Mouse (Mus musculus) kidney, embryonic 14.5 days (tissue): ENCODE results near the gene Gm11568. TPM values are rescaled to one million over a fixed set of nuclear protein-coding genes. Genes with fewer than 3 reads are reported as not detected.
"Not testable (repeated sequence)": the region's sequence is repeated elsewhere in the genome, so short reads cannot be mapped to it uniquely, and the experiment has no call there.

Source experiments
- ATAC-seq: fragments of 200-750 bp; cut with Nextera tagmentation; 2 replicates; pipeline ENCODE4 v1.8.0; 2017; ENCODE audit warnings: moderate number of reproducible peaks, mild to moderate bottlenecking, moderate TSS enrichment, moderate library complexity; ENCODE audit not compliant: low FRiP score, low TSS enrichment
- H3K27ac ChIP-seq: fragments of 300-500 bp; sonication (generic); 2 replicates; pipeline ENCODE4 v1.5.1; 2014; ENCODE audit warnings: low read depth, mild to moderate bottlenecking, low read length, moderate library complexity, mixed read lengths
- H3K27me3 ChIP-seq: fragments of 300-500 bp; sonication (generic); 2 replicates; pipeline ENCODE4 v1.6.1; 2014; ENCODE audit warnings: mild to moderate bottlenecking, low read length; ENCODE audit not compliant: control insufficient read depth, insufficient read depth
- H3K36me3 ChIP-seq: fragments of 300-500 bp; sonication (generic); 2 replicates; pipeline ENCODE4 v1.6.1; 2014; ENCODE audit warnings: low read length, mixed read lengths; ENCODE audit not compliant: control insufficient read depth, insufficient read depth
- H3K4me1 ChIP-seq: fragments of 300-500 bp; sonication (generic); 2 replicates; pipeline ENCODE4 v1.6.1; 2014; ENCODE audit warnings: low read length, mixed read lengths; ENCODE audit not compliant: control insufficient read depth, insufficient read depth
- H3K4me2 ChIP-seq: fragments of 300-500 bp; sonication (generic); replicated peaks from 2 replicates; pipeline ENCODE4 v1.6.1; 2014; ENCODE audit warnings: low read depth, mild to moderate bottlenecking, low read length
- H3K4me3 ChIP-seq: fragments of 300-500 bp; sonication (generic); 2 replicates; pipeline ENCODE4 v1.5.1; 2014; ENCODE audit warnings: mild to moderate bottlenecking, low read length
- H3K9ac ChIP-seq: fragments of 300-500 bp; sonication (generic); 2 replicates; pipeline ENCODE4 v1.6.1; 2014; ENCODE audit warnings: low read depth, mild to moderate bottlenecking, low read length, moderate library complexity
- H3K9me3 ChIP-seq: fragments of 300-500 bp; sonication (generic); 2 replicates; pipeline ENCODE4 v1.6.1; 2016; ENCODE audit warnings: low read length; ENCODE audit not compliant: control insufficient read depth
- WGBS: fragments of 180-500 bp; shearing (Covaris S2); extraction: QIAGEN DNeasy Blood & Tissue Kit; methylation state at CpG from one replicate; pipeline ENCODE4 v1.1.7; 2014; 5-methylcytosine and 5-hydroxymethylcytosine counted together
- polyA plus RNA-seq: library from polyadenylated mRNA; unstranded; fragments of >200 nt; fragmentation: Nextera tagmentation; extraction: Ambion mirVana; gene quantifications from 2 replicates; pipeline ENCODE4 v1.2.1, GENCODE M21; 2014

Gene Gm11568
- polyA plus RNA-seq, 1 experiment from 2014 or later = not detected

- not testable (repeated sequence) for H3K36me3 ChIP-seq, H3K9me3 ChIP-seq, H3K4me3 ChIP-seq, H3K4me2 ChIP-seq, ATAC-seq, H3K27me3 ChIP-seq, H3K27ac ChIP-seq, H3K9ac ChIP-seq, H3K4me1 ChIP-seq
- WGBS = 74% methylated on average over 1 of the region's 1 CpGs
Observed at GRCm38 (mm10) chr11:99864176-99864575, 6.5 kb downstream of the Gm11568 start, which contains the start of gene Gm11559. Gm11559 (plus strand) TSS chr11:99864476.

GRCm38 (mm10) chr11:99873089-99873488 lies 15.4 kb downstream of the Gm11568 start, which contains the start of gene Krtap9-1:
Krtap9-1 (plus strand) TSS chr11:99873389.
- H3K9ac ChIP-seq, H3K4me1 ChIP-seq, H3K4me2 ChIP-seq, H3K27ac ChIP-seq, H3K9me3 ChIP-seq, H3K27me3 ChIP-seq, H3K4me3 ChIP-seq, ATAC-seq, H3K36me3 ChIP-seq: not testable (repeated sequence)
- WGBS = 67% methylated on average over 1 of the region's 1 CpGs

- not testable (repeated sequence) for H3K9ac ChIP-seq, H3K36me3 ChIP-seq, H3K4me2 ChIP-seq, H3K27ac ChIP-seq, ATAC-seq, H3K4me1 ChIP-seq, H3K9me3 ChIP-seq, H3K4me3 ChIP-seq, H3K27me3 ChIP-seq
- 50% methylated on average over 1 of the region's 1 CpGs for WGBS
Observed at GRCm38 (mm10) chr11:99878887-99879286, 21.2 kb downstream of the Gm11568 start, which contains the start of gene Gm11567. Gm11567 (plus strand) TSS chr11:99879187.

- Histone ChIP-seq H3K27me3 (no peaks in the 10 kb centered on the region), H3K4me1 (no peaks in the 10 kb centered on the region), H3K4me3 (no peak within 1 kb of the TSS), H3K9ac (no peak within 1 kb of the TSS), H3K36me3 (no peaks in the 10 kb centered on the region), H3K4me2 (no peak within 1 kb of the TSS), H3K9me3 (no peaks in the 10 kb centered on the region), H3K27ac (no peak within 1 kb of the TSS)
- ATAC-seq = no peak
- WGBS = 81% methylated on average over 2 of the region's 2 CpGs
Observed at GRCm38 (mm10) chr11:99907620-99908019, 49.9 kb downstream of the Gm11568 start, which contains the start of gene Krtap31-1. Krtap31-1 (plus strand) TSS chr11:99907920.

Other genes with a start within 250 kb of the Gm11568 start
- gene Gm11937, start 247.7 kb upstream of the Gm11568 start, polyA plus RNA-seq = not detected in 2 replicates
- not detected in 2 replicates for gene Krtap2-4, start 243.1 kb upstream of the Gm11568 start, polyA plus RNA-seq
- gene Gm11562, start 237.5 kb upstream of the Gm11568 start, polyA plus RNA-seq = not detected in 2 replicates
- not detected in 2 replicates for gene Krtap4-1, start 229.7 kb upstream of the Gm11568 start, polyA plus RNA-seq
- gene Krtap4-2, start 222.8 kb upstream of the Gm11568 start, polyA plus RNA-seq = not detected in 2 replicates
- not detected in 2 replicates for gene Krtap4-7, start 213.8 kb upstream of the Gm11568 start, polyA plus RNA-seq
- gene Gm11555, start 207.7 kb upstream of the Gm11568 start, polyA plus RNA-seq = not detected in 2 replicates
- gene Gm11563, start 199.0 kb upstream of the Gm11568 start, polyA plus RNA-seq = not detected in 2 replicates
- gene Krtap4-6, start 192.0 kb upstream of the Gm11568 start, polyA plus RNA-seq = not detected in 2 replicates
- not detected in 2 replicates for gene Gm14190, start 167.2 kb upstream of the Gm11568 start, polyA plus RNA-seq
- gene Gm14180, start 123.6 kb upstream of the Gm11568 start, polyA plus RNA-seq = not detected in 2 replicates
- not detected in 2 replicates for gene Gm11595, start 85.0 kb upstream of the Gm11568 start, polyA plus RNA-seq
- gene Krtap4-8, start 77.2 kb upstream of the Gm11568 start, polyA plus RNA-seq = not detected in 2 replicates
- gene Krtap4-9, start 72.7 kb upstream of the Gm11568 start, polyA plus RNA-seq = not detected in 2 replicates
- not detected in 2 replicates for gene Gm11596, start 64.5 kb upstream of the Gm11568 start, polyA plus RNA-seq
- not detected in 2 replicates for gene Gm11569, start 59.0 kb upstream of the Gm11568 start, polyA plus RNA-seq
- gene Gm11554, start 53.5 kb upstream of the Gm11568 start, polyA plus RNA-seq = not detected in 2 replicates
- gene Krtap4-13, start 48.0 kb upstream of the Gm11568 start, polyA plus RNA-seq = not detected in 2 replicates
- gene Gm11564, start 42.3 kb upstream of the Gm11568 start, polyA plus RNA-seq = not detected in 2 replicates
- gene 2300003K06Rik, start 19.9 kb upstream of the Gm11568 start, polyA plus RNA-seq = not detected in 2 replicates
- gene Krtap4-16, start 6.3 kb upstream of the Gm11568 start, polyA plus RNA-seq = not detected in 2 replicates
- gene Gm11559, start 6.6 kb downstream of the Gm11568 start, polyA plus RNA-seq = not detected in 2 replicates
- not detected in 2 replicates for gene Krtap9-1, start 15.5 kb downstream of the Gm11568 start, polyA plus RNA-seq
- not detected in 2 replicates for gene Gm11567, start 21.3 kb downstream of the Gm11568 start, polyA plus RNA-seq
- gene Krtap31-1, start 50.0 kb downstream of the Gm11568 start, polyA plus RNA-seq = not detected in 2 replicates
- not detected in 2 replicates for gene Gm11565, start 56.8 kb downstream of the Gm11568 start, polyA plus RNA-seq
- gene Krtap31-2, start 78.4 kb downstream of the Gm11568 start, polyA plus RNA-seq = not detected in 2 replicates
- not detected in 2 replicates for gene Krtap9-5, start 90.6 kb downstream of the Gm11568 start, polyA plus RNA-seq
- not detected in 2 replicates for gene Krtap29-1, start 121.1 kb downstream of the Gm11568 start, polyA plus RNA-seq
- gene Krtap16-1, start 128.7 kb downstream of the Gm11568 start, polyA plus RNA-seq = not detected in 2 replicates
- gene Krtap17-1, start 136.1 kb downstream of the Gm11568 start, polyA plus RNA-seq = not detected in 2 replicates
- not detected in 2 replicates for gene Krt33a, start 158.3 kb downstream of the Gm11568 start, polyA plus RNA-seq
- gene Krt33b, start 172.0 kb downstream of the Gm11568 start, polyA plus RNA-seq = not detected in 2 replicates
- 0.11 TPM in 1 of 2 replicates, not detected in the other for gene Krt34, start 183.6 kb downstream of the Gm11568 start, polyA plus RNA-seq
- not detected in 2 replicates for gene Krt31, start 192.6 kb downstream of the Gm11568 start, polyA plus RNA-seq
- not detected in 2 replicates for gene Krt32, start 230.3 kb downstream of the Gm11568 start, polyA plus RNA-seq
- gene Krt35, start 238.3 kb downstream of the Gm11568 start, polyA plus RNA-seq = not detected in 2 replicates
- gene Krt36, start 247.7 kb downstream of the Gm11568 start, polyA plus RNA-seq = 1.4 and 1.5 TPM in 2 replicates